Mouse (Mus musculus): Measurements from ENCODE around the gene Arhgef38. TPM values are rescaled to one million over a fixed set of nuclear protein-coding genes. Genes with fewer than 3 reads are reported as not detected.
A peak's percentile ranks its signal among the peaks of the same experiment; 100 is the strongest.

The Arhgef38 gene
- total and polyA plus RNA-seq, 2 experiments from 2014 or later = 0.12 to 0.33 TPM

DNA sequence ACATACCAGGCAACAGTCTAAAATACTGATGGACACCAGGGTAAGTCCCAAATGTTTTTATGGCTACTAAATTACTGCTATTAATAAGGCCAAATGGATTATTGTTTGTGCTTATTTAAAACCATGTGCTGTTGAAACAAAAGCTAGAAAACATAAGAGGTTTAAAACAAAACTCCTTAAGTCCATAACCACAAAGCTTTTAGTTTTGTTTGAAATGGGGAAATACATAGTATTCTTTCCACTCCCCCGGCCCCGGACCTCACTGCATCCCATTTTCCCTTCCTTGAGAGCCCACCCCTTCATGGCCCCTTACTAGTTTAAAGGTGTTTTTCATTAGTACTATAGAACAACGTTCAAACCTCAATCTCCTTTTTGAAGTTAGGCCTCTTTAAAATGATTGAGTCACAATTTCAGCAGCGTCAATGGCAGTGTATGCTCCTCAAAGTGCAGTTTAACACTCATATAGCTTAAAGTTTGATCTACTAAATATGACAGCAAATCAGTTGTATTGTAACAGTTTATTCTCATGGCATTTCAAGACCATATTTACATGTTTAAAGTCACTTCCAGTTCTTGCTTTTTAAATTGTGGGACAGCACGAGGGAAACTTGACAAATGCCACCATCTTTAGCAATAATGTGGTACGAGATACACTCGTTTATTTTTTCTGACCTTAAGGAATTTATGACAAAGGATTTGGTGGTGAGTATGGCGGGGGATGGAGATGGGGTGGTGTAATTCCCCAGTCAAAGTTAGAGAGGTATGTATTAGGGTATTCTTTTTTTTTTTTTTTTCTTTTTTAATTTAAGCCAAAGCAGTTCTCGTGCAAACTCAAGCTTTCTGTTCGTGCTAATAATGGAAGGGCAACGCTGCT lies 144.3 kb downstream of the Arhgef38 start:
- no peaks in the 10 kb centered on the region for H3K27me3 ChIP-seq (ENCODE audit: insufficient read depth, low read length)
- H3K4me2 ChIP-seq (ENCODE audit: low read depth) = peak overlapping the region; percentile 53
- peak overlapping the region; percentile 85 for H3K4me3 ChIP-seq (ENCODE audit: low read depth, low read length)
- H3K4me1 ChIP-seq (ENCODE audit: insufficient read depth) = peaks cover 15% of the 10 kb centered on the region
- H3K9me3 ChIP-seq (ENCODE audit: low read length) = no peaks in the 10 kb centered on the region
- ATAC-seq = no peak
- H3K27ac ChIP-seq (ENCODE audit: low read depth, low read length) = no peak overlapping the region
- TF ChIP-seq CTCF (IDR thresholded peaks at IDR 0.05; ENCODE audit: low read depth) = no peak
- WGBS = 3% methylated on average over 11 of the region's 11 CpGs
- no peaks in the 10 kb centered on the region for H3K36me3 ChIP-seq (ENCODE audit: insufficient read depth)
- no peak for DNase-seq
- peak overlapping the region; percentile 83; the same call in 1 of the 2 replicates for H3K9ac ChIP-seq

DNA sequence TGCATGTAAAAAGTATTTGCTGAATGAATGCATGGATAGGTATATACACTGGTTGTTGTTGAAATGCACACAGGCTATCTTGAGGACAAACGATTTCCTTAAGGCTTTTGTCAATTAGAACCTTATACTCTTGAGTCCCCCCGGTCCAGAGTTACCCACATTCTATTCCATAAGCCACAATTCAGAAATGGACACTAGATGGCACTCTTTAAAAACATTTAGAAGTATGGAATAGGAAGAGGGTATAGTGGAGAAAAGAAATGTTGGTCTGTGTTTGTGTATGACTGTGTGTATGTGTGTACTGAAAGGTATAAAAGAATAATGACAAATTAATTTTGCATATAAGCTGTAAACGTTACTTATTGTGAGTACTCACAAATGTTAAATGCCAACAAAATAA lies 148.9 kb downstream of the Arhgef38 start:
- TF ChIP-seq CTCF (IDR thresholded peaks at IDR 0.05; ENCODE audit: low read depth) = peak; percentile 60
- H3K4me1 ChIP-seq (ENCODE audit: insufficient read depth) = peaks cover 5% of the 10 kb centered on the region; the same call in 1 of the 2 replicates
- WGBS = 62% methylated on average over 3 of the region's 3 CpGs
- H3K9me3 ChIP-seq (ENCODE audit: low read length) = no peaks in the 10 kb centered on the region
- no peaks in the 10 kb centered on the region for H3K27me3 ChIP-seq (ENCODE audit: insufficient read depth, low read length)
- no peak overlapping the region for H3K27ac ChIP-seq (ENCODE audit: low read depth, low read length)
- DNase-seq = peak; percentile 59
- H3K4me2 ChIP-seq (ENCODE audit: low read depth) = no peak overlapping the region
- ATAC-seq = peak; percentile 90
- peaks cover 24% of the 10 kb centered on the region for H3K36me3 ChIP-seq (ENCODE audit: insufficient read depth)
- no peak overlapping the region for H3K4me3 ChIP-seq (ENCODE audit: low read depth, low read length)
- no peak overlapping the region for H3K9ac ChIP-seq

DNA sequence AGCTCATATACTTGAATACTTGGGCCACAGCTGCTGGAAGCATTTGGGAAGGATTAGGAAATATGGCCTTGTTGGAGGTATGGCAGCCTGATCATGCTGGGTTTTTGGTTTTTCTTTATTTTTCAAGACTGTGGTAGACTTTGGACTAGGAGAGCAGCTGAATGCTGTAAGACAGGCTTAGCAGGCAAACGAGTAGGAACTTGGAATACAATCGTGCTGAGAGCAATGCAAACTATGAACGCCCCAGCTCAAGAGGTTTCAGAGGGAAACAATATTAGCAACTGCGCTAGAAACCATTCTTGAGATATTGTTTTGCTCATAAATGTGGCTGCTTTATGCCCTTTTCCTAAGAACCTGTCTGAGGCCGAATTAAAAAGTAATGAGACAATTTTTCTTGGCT lies 152.0 kb downstream of the Arhgef38 start:
- H3K9ac ChIP-seq = no peak overlapping the region
- H3K36me3 ChIP-seq (ENCODE audit: insufficient read depth) = peaks cover 24% of the 10 kb centered on the region
- no peaks in the 10 kb centered on the region for H3K9me3 ChIP-seq (ENCODE audit: low read length)
- no peaks in the 10 kb centered on the region for H3K27me3 ChIP-seq (ENCODE audit: insufficient read depth, low read length)
- H3K4me1 ChIP-seq (ENCODE audit: insufficient read depth) = no peaks in the 10 kb centered on the region
- WGBS = 89% methylated on average over 5 of the region's 5 CpGs
- H3K4me2 ChIP-seq (ENCODE audit: low read depth) = no peak overlapping the region
- H3K27ac ChIP-seq (ENCODE audit: low read depth, low read length) = no peak overlapping the region
- DNase-seq (no peak), ATAC-seq (no peak)
- no peak for TF ChIP-seq CTCF (IDR thresholded peaks at IDR 0.05; ENCODE audit: low read depth)
- no peak overlapping the region for H3K4me3 ChIP-seq (ENCODE audit: low read depth, low read length)

DNA sequence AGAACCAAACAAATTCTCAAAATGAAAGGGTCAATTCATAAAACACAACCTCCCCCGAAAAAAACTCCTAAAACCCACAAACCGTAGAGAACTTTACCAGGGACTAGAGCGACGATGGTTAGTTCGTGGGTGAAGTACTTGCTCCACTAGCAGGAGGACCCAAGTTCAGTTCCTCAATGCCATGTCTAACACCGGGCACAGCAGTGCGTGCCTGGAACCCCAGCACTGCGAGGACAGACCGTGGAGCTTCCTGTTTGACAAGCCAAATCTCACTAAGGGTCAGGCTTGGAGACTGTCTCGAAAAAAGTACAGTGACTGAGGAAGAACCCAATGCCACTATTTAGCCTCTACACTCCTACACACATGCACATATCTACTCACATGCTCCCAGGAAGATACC lies 159.2 kb downstream of the Arhgef38 start:
- H3K27ac ChIP-seq (ENCODE audit: low read depth, low read length) = no peak overlapping the region
- peaks cover 4% of the 10 kb centered on the region; the same call in 1 of the 2 replicates for H3K36me3 ChIP-seq (ENCODE audit: insufficient read depth)
- no peak for ATAC-seq
- DNase-seq = no peak
- H3K9ac ChIP-seq = no peak overlapping the region
- no peak overlapping the region for H3K4me2 ChIP-seq (ENCODE audit: low read depth)
- H3K9me3 ChIP-seq (ENCODE audit: low read length) = no peaks in the 10 kb centered on the region
- H3K4me3 ChIP-seq (ENCODE audit: low read depth, low read length) = no peak overlapping the region
- no peak for TF ChIP-seq CTCF (IDR thresholded peaks at IDR 0.05; ENCODE audit: low read depth)
- no peaks in the 10 kb centered on the region for H3K27me3 ChIP-seq (ENCODE audit: insufficient read depth, low read length)
- H3K4me1 ChIP-seq (ENCODE audit: insufficient read depth) = no peaks in the 10 kb centered on the region
- 92% methylated on average over 10 of the region's 10 CpGs for WGBS

Other genes starting within 250 kb of the Arhgef38 start
- 8.7 and 12.3 TPM in 2 replicates for gene Ints12, start 143.1 kb downstream of the Arhgef38 start, total RNA-seq (2014; rRNA removed)
- gene Ints12, start 143.1 kb downstream of the Arhgef38 start, polyA plus RNA-seq (2015; fragmentation: Nextera tagmentation; extraction: Ambion mirVana) = 10.0 and 10.1 TPM in 2 replicates
- 9.5 and 12.8 TPM in 2 replicates for gene Gstcd, start 142.9 kb downstream of the Arhgef38 start, total RNA-seq (2014; rRNA removed)
- 1.4 and 2.1 TPM in 2 replicates for gene Gstcd, start 142.9 kb downstream of the Arhgef38 start, polyA plus RNA-seq (2015; fragmentation: Nextera tagmentation; extraction: Ambion mirVana)
- gene Ppa2, start 75.2 kb upstream of the Arhgef38 start, total RNA-seq (2014; rRNA removed) = 34.4 and 47.6 TPM in 2 replicates
- 82.8 and 91.0 TPM in 2 replicates for gene Ppa2, start 75.2 kb upstream of the Arhgef38 start, polyA plus RNA-seq (2015; fragmentation: Nextera tagmentation; extraction: Ambion mirVana)